Mouse (Mus musculus): ENCODE measurements around the gene Tmc3.

Tmc3 gene

DNA sequence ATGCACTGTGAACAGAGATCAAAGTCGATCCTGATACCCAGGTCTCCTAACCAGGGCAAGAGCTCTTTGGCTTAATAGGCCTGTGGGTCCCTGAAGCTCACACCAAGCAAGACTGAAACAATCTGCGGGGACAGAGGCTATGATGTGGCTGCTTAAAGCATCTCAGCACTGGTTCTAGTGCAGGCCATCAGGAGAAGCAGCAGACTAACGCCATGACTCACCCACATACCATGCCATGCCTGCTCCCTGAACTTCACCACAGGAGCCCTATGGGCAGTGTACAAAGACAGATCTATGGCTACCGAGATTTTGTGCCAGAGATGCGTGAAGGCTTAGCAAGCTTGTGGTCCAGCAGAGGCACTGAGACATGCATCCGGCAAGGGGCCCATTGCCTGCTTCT, 86.8 kb downstream of the Tmc3 start:
- no peak for DNase-seq
